Mouse (Mus musculus): ENCODE results near the gene Gm20388.

GRCm38 (mm10) chr8:120230081-120230480 is 319.4 kb downstream of the Gm20388 start:
- no peak for TF ChIP-seq MAFK (IDR thresholded peaks at IDR 0.05; ENCODE audit: insufficient read depth, low read depth, low read length)
- no peak for TF ChIP-seq ZC3H11A (IDR thresholded peaks at IDR 0.05; ENCODE audit: borderline replicate concordance, low read depth, low read length)
- TF ChIP-seq ZNF384 (IDR thresholded peaks at IDR 0.05; ENCODE audit: low read depth, low read length): no peak
